Mouse (Mus musculus) thymus, adult 2 months (tissue): ENCODE data around the gene Erc1.

Experiments used
- CTCF ChIP-seq: fragments of 200-500 bp; IDR thresholded peaks from 2 replicates; pipeline ENCODE4 v1.5.1; 2012; ENCODE audit warnings: mild to moderate bottlenecking, control low read depth, low read length, moderate library complexity, borderline replicate concordance; ENCODE audit not compliant: control insufficient read depth, poor library complexity, insufficient read depth; ENCODE audit errors: extremely low read depth
- POLR2A ChIP-seq: fragments of 200-500 bp; IDR thresholded peaks from 2 replicates; pipeline ENCODE4 v1.6.1; 2012; ENCODE audit warnings: mild to moderate bottlenecking, low read length, control low read depth, moderate library complexity; ENCODE audit not compliant: control insufficient read depth, poor library complexity, insufficient read depth; ENCODE audit errors: extremely low read depth

- TF ChIP-seq CTCF = no peak
- no peak for TF ChIP-seq POLR2A
Measured at GRCm38 (mm10) chr6:119674811-119675209, 173.2 kb downstream of the Erc1 start.
